Mouse (Mus musculus): ENCODE data around the gene Hfe2.

The Hfe2 gene

DNA sequence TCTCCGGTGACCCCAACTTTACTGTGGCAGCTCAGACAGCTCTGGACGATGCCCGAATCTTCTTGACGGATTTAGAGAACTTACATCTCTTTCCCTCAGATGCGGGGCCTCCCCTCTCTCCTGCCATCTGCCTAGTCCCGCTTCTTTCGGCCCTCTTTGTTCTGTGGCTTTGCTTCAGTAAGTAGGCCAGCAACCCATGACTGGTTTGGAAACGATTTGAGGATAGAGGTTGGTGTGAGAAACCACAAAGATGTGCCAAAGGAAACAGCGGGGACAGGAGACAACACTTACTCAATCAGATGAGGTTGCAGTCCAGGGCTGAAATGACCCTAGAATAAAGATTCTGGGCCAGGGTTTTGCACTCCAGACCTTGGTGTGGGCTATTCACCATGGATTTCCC, 3.5 kb downstream of the Hfe2 start:
- no peak for DNase-seq

DNA sequence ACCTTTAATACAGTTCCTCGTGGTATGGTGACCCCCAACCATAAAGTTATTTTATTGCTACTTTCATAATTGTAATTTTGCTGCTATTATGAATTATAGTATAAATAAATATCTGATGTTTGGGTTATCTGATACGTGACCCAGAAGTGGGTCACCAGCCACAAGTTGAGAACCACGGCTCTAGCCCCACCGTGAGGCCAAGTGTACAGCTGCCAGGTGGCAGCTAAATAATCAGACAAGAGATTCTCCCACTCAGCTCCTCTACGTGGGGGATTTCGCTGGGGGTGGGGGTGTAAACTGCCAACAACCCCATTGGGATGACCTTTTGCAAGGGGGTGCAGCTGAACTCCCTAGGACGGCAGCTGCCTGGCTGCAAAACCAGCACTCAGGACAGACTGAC, 7.1 kb downstream of the Hfe2 start:
- no peak for DNase-seq

DNA sequence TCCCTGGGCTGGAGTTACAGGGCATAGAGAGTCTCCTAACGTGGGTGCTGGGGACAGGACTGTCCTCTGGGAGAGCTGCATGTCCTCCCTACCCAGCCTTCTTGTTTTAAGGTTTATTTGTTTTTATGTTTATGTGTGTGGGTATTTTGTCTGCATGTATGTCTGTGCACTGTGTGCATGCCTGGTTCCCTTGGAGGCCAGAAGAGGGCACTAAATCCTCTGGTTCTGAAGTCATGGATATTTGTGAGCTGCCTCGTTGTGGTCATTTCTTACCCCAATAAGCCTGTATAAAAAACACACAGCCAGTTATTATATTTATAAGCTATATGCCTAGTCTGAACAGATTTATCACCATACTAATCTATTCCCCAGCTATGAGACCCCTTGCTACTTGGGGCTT, 9.3 kb downstream of the Hfe2 start:
- DNase-seq: no peak

DNA sequence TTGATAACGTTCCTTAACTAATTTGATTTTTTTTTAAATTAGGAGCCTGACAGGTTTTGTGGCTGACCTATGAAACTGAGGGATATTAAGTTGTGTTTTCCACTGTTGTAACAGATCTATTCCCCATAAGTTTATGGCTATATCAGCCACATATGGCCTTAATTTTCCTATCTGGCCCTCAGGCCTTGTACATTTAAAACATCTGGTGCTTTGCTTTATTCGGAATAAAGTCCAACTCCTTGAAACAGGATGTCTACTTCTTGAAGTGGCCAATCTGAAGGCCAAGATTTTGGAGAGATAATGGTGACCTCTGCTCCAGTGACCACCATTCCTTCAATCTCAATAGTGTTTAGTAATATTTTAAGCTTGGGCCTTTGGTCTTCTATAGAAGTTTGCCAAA, 14.3 kb downstream of the Hfe2 start:
- DNase-seq: no peak

DNA sequence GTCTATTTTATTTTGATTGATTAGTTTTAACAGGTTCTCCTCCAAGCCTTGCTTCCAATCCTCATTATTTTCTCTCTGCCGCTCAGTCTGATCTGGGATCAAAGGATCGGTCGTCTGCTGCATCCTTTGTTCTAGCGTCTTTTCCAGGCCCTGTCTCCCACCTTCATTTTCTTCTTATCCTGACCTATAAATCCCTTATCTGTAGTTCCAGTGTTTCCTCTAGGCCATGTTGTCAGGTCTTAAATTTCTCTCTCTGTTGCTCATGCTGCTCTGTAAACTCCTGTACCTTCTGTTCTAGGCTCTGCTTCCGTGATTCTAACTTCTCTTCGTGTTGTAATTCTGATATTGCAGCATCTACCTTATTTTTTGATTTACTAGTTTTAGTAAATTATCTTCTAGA, 15.8 kb downstream of the Hfe2 start:
- no peak for DNase-seq

DNA sequence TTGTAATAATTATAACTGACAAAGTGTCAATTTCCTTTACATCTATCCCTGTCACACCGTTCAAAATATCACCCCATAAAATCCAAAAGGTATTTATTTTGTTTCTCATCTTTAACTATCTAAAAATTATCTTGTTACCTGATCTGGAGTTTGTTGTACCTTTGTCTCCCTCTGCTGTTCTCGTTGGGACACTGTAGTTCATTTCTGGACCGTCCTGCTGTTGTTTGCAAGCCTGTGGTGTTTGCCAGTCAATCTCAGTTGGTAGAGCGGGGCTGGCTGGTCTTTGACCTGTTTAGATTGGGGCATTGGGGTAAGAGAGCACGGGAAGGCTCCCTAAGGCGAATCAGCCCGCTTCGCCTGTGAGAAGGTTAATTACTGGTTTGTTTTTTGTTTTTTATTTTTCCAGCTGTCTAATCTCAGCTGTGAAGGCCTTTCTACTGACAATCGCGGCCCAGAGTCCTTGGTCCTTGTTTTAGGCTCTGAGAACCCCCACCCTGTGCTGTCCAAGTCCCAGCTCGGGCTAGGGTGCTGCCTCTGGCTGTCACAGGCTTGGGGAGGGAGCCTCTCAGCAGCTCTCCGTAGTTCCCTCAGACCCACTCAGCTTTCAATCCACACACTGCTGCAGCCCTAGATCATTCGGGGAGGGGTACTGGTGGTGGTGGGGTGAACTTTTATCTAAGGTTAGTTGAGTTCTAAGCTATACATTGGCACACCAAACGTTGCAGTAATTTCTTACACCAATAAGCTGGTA, 16.5 kb downstream of the Hfe2 start:
- peak; percentile 25 to 39 for DNase-seq

DNA sequence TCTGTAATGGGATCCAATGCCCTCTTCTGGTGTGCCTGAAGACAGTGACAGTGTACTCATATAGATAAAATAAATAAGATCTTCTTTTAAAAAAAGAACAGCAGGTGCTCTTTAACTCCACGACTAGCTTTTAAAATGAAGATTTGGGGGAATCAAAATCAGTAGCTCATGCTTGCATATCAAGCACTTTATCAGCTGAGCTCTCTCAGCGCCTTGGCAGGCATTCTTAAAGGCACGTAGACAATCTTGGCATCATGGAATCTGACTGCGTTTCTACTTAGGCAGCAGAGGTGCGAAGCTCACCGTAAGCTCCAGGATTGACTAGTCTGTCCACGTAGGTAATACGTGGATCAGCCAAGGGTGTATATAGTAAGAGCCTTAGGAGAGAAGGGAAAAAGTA, 17.6 kb downstream of the Hfe2 start:
- no peak for DNase-seq

DNA sequence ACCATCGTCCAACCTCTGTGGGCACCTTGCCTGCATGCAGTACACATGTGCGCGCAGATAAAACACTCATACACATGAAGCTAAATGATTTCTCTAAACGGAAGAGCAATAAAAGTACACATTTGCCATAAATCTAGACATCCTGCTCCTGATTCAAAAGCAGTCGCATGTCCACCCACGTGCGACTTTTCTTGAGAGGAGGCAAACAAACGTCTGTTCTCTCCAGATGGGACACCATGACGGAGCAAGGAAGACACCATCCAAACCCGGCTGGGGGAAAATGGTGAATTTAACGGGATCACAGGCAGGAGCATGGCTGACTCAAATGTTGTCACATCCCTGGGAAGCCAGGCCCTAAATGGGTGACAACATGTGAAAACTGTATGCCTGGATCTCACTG, 18.4 kb downstream of the Hfe2 start:
- DNase-seq: no peak

DNA sequence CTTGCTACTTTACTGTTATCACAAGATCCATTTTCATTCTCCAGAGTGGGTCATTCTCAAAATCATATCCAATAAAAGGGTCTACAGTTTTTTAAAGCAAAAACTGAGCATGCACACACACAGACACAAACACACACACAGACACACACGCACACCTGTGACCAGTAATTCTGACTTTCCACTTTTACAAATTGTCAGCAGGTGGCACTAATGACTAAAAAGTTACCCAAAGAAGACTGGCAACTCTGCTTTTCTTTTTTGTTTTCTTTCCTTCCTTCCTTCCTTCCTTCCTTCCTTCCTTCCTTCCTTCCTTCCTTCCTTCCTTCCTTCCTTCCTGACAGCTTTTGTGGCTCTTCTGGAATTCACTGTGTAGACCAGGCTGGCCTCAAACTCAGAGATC, 20.6 kb downstream of the Hfe2 start:
- no peak for DNase-seq

DNA sequence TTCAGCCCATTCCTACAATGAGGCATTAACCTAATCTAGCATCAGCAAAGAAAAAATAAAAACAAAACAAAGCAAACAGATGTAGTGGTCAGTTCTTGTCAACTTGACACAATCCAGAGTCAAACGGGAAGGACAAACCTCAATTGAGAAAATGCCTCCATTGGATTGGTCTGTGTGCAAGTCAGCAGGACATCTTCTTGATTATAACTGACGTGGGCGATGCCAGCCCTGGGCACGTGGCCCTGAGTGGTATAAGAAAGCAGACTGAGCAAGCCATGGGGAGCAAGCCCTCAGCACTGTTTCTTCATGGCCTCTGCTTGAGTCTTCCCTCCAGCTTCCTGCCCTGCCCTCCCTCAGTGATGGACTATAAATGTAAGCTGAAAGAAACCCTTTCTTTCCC, 21.9 kb downstream of the Hfe2 start:
- DNase-seq: no peak

DNA sequence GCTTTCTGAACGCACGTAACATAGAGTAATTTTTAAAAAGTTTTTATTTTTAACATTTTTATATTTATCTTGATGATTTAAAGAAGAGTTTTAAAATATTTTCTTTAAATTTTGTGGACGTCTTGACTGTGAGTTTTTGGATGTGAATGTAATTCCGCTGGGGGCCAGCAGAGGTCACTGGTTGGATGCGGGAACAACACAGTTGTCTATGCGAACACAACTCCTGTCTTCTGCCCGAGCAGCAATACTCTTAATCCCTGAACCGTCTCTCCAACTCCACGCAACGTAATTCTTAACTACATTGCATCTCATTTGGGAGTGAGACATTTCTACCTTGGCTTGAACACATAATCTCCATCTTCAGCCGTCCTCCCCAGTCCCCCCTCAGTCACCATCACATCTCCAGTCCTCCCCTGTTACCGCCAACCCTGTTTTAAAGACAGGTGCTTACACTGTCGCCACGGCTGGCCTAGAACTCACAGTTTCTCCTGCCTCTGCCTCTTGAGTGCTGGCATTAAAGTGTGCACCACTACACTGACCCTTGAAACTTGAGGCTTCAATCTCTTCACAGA, 22.5 kb downstream of the Hfe2 start:
- peak; percentile 90 to 91 for DNase-seq

DNA sequence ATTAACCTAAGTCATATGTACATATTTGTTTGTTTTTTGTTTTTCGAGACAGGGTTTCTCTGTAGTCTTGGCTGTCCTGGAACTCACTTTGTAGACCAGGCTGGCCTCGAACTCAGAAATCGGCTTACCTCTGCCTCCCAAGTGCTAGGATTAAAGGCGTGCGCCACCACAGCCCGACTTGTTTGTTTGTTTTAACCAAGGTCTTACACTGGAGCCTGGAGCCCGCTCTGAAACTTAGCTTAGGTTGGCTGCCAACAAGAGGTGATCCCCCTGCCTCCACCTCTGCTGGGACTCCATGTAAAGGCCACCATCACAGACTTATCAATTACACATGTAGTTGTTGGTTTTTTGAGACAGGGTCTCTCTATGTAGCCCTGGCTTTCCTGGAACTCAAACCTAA, 23.9 kb downstream of the Hfe2 start:
- DNase-seq: no peak

DNA sequence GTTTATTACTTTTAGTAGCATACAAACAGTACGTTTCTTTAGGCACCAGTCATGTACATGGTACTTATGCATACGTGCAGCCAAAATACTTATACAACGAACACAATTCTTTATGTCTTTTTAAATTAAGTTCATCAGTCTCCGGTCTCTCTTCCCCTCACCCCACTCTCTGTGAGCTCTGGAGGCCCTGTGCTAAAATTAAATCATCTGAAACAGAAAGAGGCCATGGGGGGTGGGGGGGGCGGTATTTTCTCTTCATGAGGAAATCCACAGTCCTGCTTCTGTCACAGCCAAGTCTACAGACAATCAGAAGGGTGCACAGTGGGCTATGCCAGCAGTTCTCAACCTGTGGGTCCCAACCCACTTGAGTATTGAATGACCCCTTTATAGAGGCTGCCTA, 24.4 kb downstream of the Hfe2 start:
- no peak for DNase-seq

DNA sequence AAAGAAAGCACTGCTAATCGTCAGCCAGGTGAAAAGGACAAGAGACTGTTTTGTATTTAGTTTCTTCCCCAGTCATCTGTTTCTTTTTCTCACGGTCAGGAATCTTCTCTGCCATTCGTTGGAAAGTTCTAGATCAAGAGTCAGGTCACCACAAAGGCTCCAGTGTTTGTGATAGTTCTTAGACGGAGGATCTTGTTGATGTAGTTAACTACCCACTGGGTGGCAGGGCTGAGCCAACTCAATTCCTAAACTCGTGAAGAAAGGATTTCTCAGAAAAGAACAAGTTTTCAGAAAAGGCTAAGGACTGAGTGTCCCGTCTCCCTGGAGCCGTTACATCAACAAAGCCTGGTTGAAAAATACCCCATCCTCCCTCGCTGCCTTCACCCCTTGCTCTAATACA, 26.2 kb downstream of the Hfe2 start:
- DNase-seq: peak; percentile 74 to 82

DNA sequence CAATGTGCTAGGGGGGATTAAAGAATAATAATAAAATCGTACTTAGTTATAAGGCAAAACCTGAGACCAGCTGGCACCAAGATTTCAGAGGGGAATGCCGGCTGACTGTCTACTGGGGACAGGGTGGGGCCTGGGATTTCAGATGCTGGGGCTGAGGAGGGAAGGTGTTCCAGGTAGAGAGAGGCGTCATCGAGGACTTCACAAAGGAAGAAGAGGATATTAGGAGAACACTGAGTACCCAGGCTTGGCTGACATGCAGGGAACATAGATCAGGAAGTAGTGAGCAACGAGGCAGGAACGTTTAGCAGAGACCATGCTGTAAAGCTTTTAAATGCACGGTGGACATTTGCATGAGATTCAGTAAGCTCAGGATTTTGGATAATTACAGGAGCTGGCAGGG, 26.9 kb downstream of the Hfe2 start:
- DNase-seq: no peak

DNA sequence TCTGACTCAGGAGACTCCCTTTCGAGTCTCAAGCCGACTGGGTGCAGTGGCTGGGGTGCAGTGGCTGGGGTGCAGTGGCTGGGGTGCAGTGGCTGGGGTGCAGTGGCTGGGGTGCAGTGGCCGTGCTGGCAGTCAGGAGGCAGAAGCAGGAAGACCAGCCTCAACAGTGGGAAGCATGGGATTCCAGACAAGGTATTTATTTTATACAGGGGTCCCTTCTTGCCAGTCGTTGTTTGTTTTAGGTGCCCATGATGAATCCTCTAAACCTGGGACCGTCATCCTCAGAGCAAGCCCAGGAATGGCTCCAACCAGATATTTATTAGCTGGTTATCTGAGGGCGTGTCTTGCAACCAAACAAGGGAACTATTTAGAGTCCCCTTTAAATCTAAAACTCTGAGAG, 28.6 kb downstream of the Hfe2 start:
- no peak for DNase-seq

DNA sequence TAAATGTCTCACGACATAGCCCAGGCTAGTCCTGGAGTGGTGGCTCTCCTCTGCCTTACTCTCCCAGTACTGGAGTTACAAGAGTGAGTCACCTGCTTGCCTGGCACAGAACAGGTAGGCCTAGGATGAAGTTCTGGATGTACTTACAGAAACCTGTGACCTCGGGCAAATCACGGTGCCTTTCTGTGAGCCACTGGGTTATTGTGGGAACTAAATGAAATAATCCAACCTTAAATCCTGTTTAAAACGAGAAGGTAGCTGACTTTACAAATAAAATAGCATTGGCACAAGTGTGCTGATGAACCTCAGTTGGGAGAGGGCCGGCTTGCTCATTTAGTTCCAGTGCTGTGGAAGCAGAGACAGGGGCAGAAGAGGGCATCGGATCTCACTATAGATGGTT, 29.3 kb downstream of the Hfe2 start:
- no peak for DNase-seq

DNA sequence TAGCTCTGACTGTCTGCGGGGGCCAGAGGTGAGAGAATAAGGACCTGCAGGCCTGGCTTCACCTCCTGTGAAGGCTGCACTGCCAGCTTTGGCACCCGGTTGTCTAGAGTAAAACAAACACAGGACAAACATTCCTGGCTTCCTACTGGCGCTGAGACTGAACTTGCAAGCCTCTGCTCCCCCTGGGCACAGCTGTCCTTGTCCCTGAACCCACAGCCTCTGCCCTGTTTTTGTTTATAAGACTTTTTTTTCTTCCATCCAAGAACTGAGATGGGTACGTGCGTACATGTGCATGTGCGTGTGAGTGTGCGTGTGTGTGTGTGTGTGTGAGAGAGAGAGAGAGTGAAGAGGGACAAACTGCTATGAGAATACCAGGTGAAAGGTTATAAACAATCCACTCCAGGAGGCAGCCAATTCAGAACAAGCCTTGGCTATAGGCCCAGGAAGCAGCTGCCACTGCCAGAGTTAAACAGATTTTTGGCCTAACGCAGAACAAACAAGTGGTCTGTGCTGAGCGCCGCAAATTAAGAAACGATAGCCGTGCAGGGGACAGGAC, 30.1 kb downstream of the Hfe2 start:
- DNase-seq: peak; percentile 76 to 81

DNA sequence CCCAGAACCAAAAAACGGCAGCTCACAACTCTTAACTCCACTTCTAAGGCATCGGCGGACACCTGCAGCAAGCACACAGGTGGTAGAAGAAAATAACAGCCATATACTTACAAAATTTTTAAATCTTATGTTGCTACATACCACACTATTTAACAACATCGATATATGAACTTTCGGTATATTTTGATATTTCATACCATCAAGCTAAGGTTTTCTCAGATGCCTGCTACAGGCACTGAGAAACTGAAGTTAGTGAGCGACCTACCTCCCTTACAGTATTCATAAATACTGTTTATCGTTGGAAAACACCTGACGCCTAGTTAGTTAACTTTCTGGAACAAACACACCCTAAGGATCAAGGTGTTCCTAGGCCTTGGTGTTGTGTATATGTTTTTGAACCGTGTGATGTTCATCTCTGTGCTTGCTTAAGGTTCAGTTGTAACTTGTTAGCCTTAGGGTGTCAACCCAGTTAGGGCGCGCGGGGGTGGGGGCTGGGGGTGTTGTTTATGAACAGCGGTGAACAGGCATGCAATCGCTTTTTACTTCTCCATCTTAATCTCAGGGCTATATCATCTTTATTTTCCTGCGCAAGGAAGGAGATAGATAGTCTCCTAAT, 31.1 kb downstream of the Hfe2 start:
- DNase-seq: no peak

DNA sequence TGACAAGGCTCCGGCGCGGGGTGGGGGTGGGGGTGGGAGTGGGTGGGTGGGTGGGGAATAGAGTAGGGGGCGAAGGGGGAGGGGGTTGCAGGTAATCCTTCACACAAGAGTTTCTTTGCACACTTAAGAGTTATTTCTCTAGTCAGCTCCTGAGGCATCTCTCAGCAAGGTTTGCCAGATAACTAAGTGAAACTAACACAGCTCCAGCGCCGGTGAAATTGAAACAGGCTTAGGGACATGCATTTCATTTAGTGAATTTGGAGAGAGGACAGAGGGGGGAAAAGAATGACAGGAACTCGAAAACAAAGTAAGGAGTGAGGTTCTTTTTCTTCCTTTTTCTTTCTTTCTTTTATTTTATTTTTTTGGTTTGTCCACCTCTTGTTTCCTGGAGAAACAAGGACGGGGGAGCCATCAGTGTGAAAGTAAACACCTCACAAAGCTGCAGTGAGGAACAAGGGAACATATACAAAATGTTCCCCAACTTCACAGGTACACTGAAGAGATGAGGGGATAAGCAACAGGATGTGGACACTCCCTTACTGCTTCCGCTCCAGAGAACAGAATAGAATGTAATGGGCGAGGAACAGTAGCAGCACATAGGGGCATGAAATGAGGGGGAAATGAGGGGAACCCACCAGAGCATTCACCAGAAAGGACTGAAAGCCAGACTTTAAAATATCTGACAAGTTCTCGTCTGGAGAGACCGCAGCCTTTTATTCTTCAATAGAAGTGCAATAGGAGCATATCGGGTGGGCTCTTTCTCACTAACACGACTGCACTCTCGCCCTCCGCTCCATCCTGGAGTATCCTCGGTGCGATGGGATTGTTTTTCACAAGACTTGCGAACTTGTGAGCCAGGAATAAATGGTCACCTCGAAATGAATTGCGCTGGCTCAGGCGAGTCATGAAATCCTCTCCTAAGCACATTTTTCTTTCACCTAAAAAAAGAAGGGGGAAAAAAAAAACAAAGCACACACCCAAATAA, 32.0 kb downstream of the Hfe2 start:
- peak in 1 of 2 experiments; percentile 36 for DNase-seq

DNA sequence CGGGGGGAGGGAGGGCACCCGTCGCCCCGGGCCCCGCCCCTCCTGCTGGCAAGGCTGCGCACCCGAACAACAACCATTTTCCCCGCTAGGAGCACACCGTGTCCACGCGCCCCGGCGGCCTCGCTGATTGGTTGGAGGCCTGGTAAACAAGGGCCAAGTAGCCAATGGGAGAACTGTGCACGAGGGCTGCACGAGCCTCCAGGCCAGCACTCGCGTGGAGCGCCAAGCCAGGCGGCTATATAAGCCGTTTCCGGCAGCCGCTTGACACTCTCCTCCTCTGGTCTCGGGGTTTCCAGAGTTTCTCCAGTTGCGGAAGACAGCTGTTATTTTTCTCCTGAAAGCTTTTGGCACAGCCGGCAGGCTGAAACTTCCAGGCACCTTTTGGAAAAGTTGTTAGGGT, 32.7 kb downstream of the Hfe2 start, which contains the start of gene Txnip:
Gene Txnip, plus strand, starts transcription at position 264 of the 400 bp plus-strand sequence.
- peak; percentile 100 for DNase-seq

DNA sequence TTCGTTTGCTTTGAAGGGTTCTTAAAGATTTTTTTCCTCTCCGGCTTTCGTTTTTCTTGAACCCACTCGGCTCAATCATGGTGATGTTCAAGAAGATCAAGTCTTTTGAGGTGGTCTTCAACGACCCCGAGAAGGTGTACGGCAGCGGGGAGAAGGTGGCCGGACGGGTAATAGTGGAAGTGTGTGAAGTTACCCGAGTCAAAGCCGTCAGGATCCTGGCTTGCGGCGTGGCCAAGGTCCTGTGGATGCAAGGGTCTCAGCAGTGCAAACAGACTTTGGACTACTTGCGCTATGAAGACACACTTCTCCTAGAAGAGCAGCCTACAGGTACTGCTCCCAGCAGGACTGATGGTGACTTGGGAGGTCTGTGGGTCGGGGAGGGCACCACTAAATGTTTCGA, 33.2 kb downstream of the Hfe2 start:
- DNase-seq: peak in 1 of 2 experiments; percentile 72

DNA sequence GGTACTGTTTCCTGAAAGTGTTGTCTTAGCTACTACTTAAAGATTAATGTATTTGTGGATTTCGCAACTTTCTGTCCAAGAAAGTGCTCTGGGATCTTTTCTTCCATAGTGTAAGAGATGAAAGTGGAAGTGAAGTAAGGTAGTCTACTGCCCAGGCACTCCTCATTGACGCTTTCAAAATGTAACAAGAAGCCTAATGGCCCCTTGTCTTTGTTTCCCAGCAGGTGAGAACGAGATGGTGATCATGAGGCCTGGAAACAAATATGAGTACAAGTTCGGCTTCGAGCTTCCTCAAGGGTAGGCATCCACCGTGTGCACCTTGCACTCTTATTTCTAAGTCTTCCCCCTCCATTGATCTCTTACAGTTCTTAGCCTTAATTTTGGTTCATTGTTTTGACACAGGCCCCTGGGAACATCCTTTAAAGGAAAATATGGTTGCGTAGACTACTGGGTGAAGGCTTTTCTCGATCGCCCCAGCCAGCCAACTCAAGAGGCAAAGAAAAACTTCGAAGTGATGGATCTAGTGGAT, 33.8 kb downstream of the Hfe2 start:
- no peak for DNase-seq

Measured in kidney, postnatal 4 days (tissue).